Mouse (Mus musculus) brain, adult 10 weeks (tissue): ENCODE measurements around the gene Svs2. TPM values are rescaled to one million over a fixed set of nuclear protein-coding genes. Genes with fewer than 3 reads are reported as not detected.

Source experiments
- polyA plus RNA-seq: library from polyadenylated mRNA; stranded (reverse); fragments of 350-450 nt; fragmentation: Illumina TruSeq; extraction: RNeasy Lipid Tissue Mini Kit (QIAGEN cat#74804); gene quantifications from one replicate; pipeline ENCODE4 v1.2.3, GENCODE M21; 2015; ENCODE audit warnings: low read depth, low replicate concordance

Svs2 gene
- polyA plus RNA-seq: not detected

DNA sequence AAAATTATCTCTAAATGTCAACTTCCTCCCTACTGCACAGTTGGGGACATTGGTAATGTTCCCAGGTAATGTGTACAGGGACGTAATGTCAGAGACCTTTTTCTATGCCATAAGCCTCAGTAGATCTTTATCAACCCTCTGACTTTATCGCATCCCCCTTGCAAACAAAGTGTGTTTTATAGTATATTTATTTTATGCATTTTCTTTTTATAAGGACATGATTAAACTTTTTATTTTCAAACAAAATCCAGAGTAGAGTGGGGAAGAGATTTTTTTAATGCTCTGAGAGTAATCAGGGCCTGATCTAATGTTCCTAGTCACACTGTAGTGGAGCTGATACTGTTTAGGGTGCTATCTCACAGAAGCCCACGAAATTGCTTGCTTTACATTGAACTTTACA is at the start of gene Svs2:
TSS of gene Svs2 (minus strand) at position 101 of the 400 bp plus-strand sequence.

DNA sequence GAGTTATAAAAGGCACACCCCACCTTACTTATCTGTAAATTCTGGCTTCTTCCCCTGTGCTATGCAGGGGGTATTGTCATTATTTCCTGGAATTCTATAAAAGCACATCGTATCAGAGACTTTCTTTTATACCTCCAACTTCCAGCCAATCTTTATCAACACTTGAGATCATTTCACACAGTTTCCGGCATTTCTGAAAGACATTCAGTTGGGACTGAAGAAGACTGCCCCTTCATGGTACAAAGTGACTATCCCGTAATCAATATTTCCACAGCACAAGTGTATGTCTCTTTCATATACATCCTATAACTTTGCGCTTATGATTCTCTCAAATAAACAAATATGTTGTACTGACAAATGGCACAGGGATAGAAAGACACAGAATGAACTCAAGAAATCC is 40.1 kb upstream of the Svs2 start, which contains the start of gene Svs4:
TSS of gene Svs4 (minus strand) at position 101 of the 400 bp plus-strand sequence.

DNA sequence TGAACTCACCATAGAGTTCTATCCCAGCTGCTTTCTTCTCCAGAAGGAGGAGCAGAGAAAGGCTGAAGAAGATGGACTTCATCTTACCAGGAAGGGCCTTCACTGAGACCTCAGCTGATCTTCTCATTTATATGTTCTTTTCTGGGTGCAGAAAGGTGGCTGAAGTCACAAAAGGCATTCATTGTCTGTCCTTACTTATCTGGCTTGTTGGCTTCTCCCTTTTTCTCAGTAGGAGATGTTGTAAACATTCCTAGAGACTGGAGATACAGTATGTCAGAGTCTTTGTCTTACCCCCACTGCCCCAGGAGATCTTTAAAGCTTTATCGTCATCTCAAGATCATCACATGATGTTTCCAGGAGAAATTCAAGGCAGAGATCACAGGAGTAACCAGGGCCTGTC is 18.3 kb upstream of the Svs2 start, which contains the start of gene Svs3b:
TSS of gene Svs3b (minus strand) at position 101 of the 400 bp plus-strand sequence.

DNA sequence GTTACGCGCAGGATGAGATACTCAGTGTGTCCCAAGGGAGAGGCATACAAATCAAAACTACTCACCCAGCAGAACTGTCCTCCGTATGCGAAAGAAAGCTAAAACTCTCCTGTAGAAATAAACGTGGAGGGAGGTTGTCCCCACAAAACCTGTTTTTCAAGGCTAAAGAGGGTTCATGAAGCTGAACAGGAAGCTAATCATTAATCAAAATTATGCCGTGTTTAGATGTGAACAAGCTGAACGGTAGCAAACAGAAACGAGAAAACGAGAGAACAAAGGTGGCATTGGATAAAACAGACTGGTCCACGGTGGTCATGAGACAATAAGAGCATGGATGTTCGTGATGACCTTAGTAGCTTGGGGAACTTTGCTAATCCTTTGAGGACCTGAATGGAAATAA is 16.7 kb downstream of the Svs2 start, which contains the start of gene Wfdc15b:
TSS of gene Wfdc15b (minus strand) at position 139 of the 400 bp plus-strand sequence.

DNA sequence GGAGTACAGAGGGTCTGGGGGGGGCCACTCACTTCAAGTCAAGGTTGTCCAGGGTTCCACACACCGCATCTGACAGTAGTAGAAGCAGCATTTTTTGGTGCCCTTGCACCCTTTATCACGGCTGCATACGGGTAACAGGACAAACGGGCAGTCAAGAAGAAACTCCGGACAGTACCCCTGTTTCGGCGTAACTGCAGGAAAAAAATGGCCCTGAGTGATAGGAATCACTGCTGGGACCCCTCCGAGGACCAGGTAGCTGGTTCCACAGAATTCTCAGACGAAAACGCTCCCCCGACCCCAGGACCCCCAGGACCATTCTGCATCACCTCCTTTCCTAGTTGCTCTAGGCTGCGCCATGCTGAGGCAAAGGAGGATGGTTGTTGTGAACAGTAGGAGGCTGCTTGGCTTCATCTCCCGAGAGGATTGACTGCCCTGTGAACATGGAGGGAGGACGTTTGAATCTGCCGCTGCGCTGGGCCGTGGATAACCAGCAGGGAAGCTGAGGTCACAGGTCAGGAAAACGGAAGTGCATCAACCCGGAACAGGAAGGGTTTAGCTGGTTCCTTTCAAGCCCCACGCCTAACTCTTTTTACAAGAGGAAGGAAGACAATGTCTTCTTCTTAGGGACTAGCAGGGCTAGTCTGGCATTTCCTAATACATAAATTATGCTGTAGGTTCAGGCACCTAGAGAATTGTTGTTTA is 38.5 kb downstream of the Svs2 start, which contains the start of gene Wfdc15a:
TSS of gene Wfdc15a (minus strand) at position 505 of the 702 bp plus-strand sequence.

DNA sequence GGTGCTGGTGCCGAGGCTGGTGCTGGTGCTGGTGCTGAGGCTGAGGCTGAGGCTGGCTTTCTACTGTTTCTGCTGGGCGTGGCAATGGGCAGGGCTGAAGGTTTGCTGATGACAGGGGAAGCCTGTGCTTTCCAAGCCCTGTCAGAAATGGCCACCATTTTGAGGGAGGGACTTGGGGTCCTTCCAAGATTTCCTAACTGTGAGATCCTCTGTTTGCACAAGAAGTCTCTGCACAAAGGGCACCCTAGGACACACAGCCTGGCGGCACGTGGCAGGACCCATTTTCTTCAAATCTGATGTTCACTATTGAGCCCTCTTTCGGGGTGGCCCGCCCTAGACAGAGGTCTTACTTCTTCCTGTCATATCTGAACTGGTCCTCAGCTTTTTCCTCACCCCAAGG is 47.7 kb downstream of the Svs2 start, which contains the start of gene Wfdc12:
TSS of gene Wfdc12 (minus strand) at position 33 of the 400 bp plus-strand sequence.

Other genes with a start within 250 kb of the Svs2 start
- gene Ywhab, start 243.5 kb downstream of the Svs2 start, polyA plus RNA-seq: 503 TPM
- gene Pabpc1l, start 213.0 kb downstream of the Svs2 start, polyA plus RNA-seq: 0.86 TPM
- gene Stk4, start 168.1 kb downstream of the Svs2 start, polyA plus RNA-seq: 22.5 TPM
- gene Tomm34, start 167.3 kb downstream of the Svs2 start, polyA plus RNA-seq: 78.4 TPM
- 14.4 TPM for gene Kcns1, start 67.4 kb downstream of the Svs2 start, polyA plus RNA-seq
- gene Wfdc5, start 55.7 kb downstream of the Svs2 start, polyA plus RNA-seq: not detected
- not detected for gene Wfdc12, start 47.9 kb downstream of the Svs2 start, polyA plus RNA-seq
- gene Wfdc15a, start 38.3 kb downstream of the Svs2 start, polyA plus RNA-seq: not detected
- gene Wfdc15b, start 16.8 kb downstream of the Svs2 start, polyA plus RNA-seq: not detected
- gene Svs3b, start 18.2 kb upstream of the Svs2 start, polyA plus RNA-seq: not detected
- gene Svs4, start 40.0 kb upstream of the Svs2 start, polyA plus RNA-seq: not detected
- not detected for gene Svs3a, start 50.8 kb upstream of the Svs2 start, polyA plus RNA-seq
- gene Svs6, start 78.3 kb upstream of the Svs2 start, polyA plus RNA-seq: not detected
- gene Svs5, start 94.3 kb upstream of the Svs2 start, polyA plus RNA-seq: not detected
- not detected for gene Slpi, start 150.6 kb upstream of the Svs2 start, polyA plus RNA-seq
- 0.13 TPM for gene Rbpjl, start 164.7 kb upstream of the Svs2 start, polyA plus RNA-seq
- 6.6 TPM for gene Matn4, start 166.7 kb upstream of the Svs2 start, polyA plus RNA-seq
- 50.0 TPM for gene Sdc4, start 205.4 kb upstream of the Svs2 start, polyA plus RNA-seq
- gene Sys1, start 218.5 kb upstream of the Svs2 start, polyA plus RNA-seq: 50.2 TPM
- gene Gm20458, start 222.5 kb upstream of the Svs2 start, polyA plus RNA-seq: not detected
- gene Trp53tg5, start 235.3 kb upstream of the Svs2 start, polyA plus RNA-seq: not detected
- gene Dbndd2, start 247.6 kb upstream of the Svs2 start, polyA plus RNA-seq: 233 TPM